Mouse (Mus musculus): ENCODE results near the gene Sema6d.

- TF ChIP-seq CTCF (IDR thresholded peaks at IDR 0.05; ENCODE audit: borderline replicate concordance, insufficient read depth, low read depth, low read length) (no peak), POLR2A (IDR thresholded peaks at IDR 0.05; ENCODE audit: borderline replicate concordance, insufficient read depth, low read length) (no peak)
Observed at GRCm38 (mm10) chr2:124385722-124386121, 296.0 kb downstream of the Sema6d start.
